Mouse (Mus musculus) thymus, postnatal 10 days (tissue): ENCODE data around the gene Olfr918.

Experiments
- DNase-seq, 2 experiments: peaks; one replicate each; pipeline ENCODE4 v3.0.0; 2021; ENCODE audit warnings: low spot score in 2 of 2

Olfr918 gene

GRCm38 (mm10) chr9:38674501-38674900 is at the start of gene Olfr918:
Olfr918 (minus strand) TSS chr9:38674601.
- no peak for DNase-seq

GRCm38 (mm10) chr9:38724044-38724443 is 49.6 kb upstream of the Olfr918 start:
- DNase-seq: no peak

GRCm38 (mm10) chr9:38718927-38719441 is 44.6 kb upstream of the Olfr918 start:
- DNase-seq: no peak

- DNase-seq: no peak
Observed at GRCm38 (mm10) chr9:38718102-38718501, 43.7 kb upstream of the Olfr918 start, which contains the start of gene Vwa5a. Vwa5a (plus strand) TSS chr9:38718268.

GRCm38 (mm10) chr9:38672887-38673286 is 1.5 kb downstream of the Olfr918 start:
- DNase-seq: no peak

- no peak for DNase-seq
Observed at GRCm38 (mm10) chr9:38665742-38666141, 8.7 kb downstream of the Olfr918 start, which contains the start of gene Olfr917. Olfr917 (minus strand) TSS chr9:38665842.

- DNase-seq: no peak
Observed at GRCm38 (mm10) chr9:38659775-38660174, 14.6 kb downstream of the Olfr918 start, which contains the start of gene Olfr916. Olfr916 (minus strand) TSS chr9:38659875.

- no peak for DNase-seq
Observed at GRCm38 (mm10) chr9:38632406-38632805, 42.0 kb downstream of the Olfr918 start.
